Mouse (Mus musculus): Measurements from ENCODE around the gene Arap2. TPM values are rescaled to one million over a fixed set of nuclear protein-coding genes. Genes with fewer than 3 reads are reported as not detected.
A peak's percentile ranks its signal among the peaks of the same experiment; 100 is the strongest.

The Arap2 gene
- polyA plus RNA-seq, 1 experiment: 3.3 TPM

DNA sequence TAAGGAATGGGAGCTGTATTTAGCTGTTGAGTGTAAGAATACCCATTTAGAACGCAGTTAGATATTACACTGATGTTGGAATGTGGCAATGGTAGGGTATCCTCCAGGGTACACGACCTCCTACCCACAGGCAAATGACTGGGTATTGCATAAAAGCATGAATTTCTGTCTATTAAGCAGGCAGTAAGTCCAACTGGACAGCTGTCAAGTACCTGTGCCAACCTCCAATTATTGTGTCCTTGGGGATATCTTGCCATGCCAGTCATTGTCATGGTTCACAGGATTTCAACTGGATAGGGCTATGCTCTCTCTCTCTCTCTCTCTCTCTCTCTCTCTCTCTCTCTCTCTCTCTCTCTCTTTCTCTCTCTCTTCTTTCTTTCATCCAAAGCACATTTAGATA is 40.4 kb downstream of the Arap2 start:
- DNase-seq (ENCODE audit: low read depth): no peak
- no peak for TF ChIP-seq CTCF (IDR thresholded peaks at IDR 0.05; ENCODE audit: borderline replicate concordance, extremely low read depth, insufficient read depth, insufficient read length)
- no peak for TF ChIP-seq POLR2A (IDR thresholded peaks at IDR 0.05; ENCODE audit: borderline replicate concordance, extremely low read depth, insufficient read depth, insufficient read length, poor library complexity, severe bottlenecking)

DNA sequence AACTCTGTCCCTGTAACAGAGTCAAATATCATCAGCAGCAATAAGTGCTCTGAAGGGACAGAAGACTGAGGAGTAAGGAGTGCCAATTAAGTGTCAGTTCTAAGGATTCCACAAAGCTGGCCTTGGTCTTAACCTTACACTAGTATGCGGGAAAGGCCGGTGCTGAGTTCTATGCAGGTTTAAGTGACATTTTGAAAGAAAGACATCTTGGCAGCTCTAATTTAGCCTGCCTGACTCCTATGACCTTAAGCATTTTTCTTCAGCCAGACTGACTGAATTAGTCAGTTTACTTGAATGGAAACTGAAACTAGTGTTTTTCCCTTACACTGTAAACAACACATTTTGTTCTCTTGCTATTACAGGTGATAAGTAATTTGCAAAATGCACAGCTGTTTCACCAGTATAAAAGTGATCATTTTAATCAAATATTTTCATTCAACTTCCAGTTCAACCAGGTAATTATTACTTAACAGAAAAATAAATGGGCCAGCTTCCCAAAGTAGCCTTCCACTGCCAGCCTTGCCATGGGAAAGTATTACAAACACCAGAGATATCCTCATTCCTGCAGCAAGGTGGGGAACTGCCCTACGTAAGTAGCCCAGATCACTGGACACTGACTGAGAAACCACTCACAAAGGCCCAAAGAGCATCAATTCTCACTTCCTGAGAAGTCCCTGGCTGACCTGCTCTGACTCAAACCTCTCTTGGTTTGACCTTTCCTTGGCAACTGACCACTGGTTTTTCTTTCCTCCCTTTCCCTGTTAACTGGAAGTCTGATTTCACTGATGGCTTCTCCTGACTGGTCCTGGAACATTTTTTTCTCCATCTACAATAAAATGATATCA is 42.5 kb downstream of the Arap2 start:
- TF ChIP-seq POLR2A (IDR thresholded peaks at IDR 0.05; ENCODE audit: borderline replicate concordance, extremely low read depth, insufficient read depth, insufficient read length, poor library complexity, severe bottlenecking) (no peak), CTCF (IDR thresholded peaks at IDR 0.05; ENCODE audit: borderline replicate concordance, extremely low read depth, insufficient read depth, insufficient read length) (no peak)
- no peak for DNase-seq (ENCODE audit: low read depth)

DNA sequence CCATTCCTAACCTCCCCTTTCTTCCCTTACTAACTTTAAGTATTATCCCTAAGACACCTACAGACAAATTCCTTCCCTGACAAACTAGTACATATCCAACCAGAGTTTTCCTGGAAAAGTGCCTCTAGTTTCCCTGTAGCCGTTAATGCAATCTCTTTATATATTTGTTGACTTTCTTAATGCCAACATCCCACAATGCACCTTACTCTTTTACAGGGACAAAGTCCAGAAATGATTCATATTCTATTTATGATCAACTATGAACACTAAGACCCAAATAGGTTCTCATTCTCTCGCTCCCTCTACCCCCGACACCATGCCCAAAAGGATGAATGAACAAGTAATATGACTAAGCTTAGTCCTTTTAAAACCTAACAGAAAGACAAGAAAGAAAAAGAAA is 49.5 kb downstream of the Arap2 start:
- DNase-seq (ENCODE audit: low read depth): no peak
- TF ChIP-seq CTCF (IDR thresholded peaks at IDR 0.05; ENCODE audit: borderline replicate concordance, extremely low read depth, insufficient read depth, insufficient read length) (no peak), POLR2A (IDR thresholded peaks at IDR 0.05; ENCODE audit: borderline replicate concordance, extremely low read depth, insufficient read depth, insufficient read length, poor library complexity, severe bottlenecking) (no peak)

DNA sequence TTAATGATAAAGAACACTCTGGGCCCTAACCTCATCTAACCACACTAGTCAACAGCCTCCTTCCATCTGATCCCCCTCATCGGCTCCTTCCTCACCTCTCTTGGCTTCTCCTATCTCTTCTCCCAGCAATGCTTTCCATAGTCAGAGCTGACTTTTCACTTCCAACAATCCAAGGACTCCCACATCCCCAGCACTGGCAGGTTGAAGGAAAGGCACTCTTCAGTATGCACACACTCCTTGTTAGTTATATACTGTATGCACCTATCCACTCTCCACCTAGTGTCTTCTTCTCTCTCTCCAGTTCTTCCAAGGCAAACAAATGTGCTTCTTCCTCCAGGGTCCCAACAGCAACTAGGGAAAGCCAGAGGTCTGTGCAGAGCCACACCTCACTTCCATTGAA is 50.0 kb downstream of the Arap2 start:
- DNase-seq (ENCODE audit: low read depth): no peak
- TF ChIP-seq CTCF (IDR thresholded peaks at IDR 0.05; ENCODE audit: borderline replicate concordance, extremely low read depth, insufficient read depth, insufficient read length) (no peak), POLR2A (IDR thresholded peaks at IDR 0.05; ENCODE audit: borderline replicate concordance, extremely low read depth, insufficient read depth, insufficient read length, poor library complexity, severe bottlenecking) (no peak)

DNA sequence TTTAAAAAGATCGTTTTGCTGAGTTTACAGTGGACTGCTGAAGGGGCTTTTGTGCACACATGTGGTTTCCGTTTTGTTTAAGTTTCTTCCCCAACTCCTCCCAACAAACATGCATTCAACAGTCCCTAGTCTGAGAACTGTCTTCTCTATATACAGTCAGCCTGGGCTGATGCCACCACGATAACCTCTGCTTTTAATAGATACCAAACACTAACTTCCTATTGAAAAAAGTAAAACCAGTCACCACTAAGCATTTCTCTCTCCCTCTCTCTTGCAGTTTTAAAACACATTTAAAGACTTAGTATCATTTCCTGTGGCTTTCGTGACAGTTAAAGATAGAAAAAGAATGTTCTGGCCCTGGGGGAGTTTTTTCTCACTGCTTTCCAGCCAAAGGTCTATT is 50.5 kb downstream of the Arap2 start:
- TF ChIP-seq POLR2A (IDR thresholded peaks at IDR 0.05; ENCODE audit: borderline replicate concordance, extremely low read depth, insufficient read depth, insufficient read length, poor library complexity, severe bottlenecking) (no peak), CTCF (IDR thresholded peaks at IDR 0.05; ENCODE audit: borderline replicate concordance, extremely low read depth, insufficient read depth, insufficient read length) (no peak)
- no peak for DNase-seq (ENCODE audit: low read depth)

DNA sequence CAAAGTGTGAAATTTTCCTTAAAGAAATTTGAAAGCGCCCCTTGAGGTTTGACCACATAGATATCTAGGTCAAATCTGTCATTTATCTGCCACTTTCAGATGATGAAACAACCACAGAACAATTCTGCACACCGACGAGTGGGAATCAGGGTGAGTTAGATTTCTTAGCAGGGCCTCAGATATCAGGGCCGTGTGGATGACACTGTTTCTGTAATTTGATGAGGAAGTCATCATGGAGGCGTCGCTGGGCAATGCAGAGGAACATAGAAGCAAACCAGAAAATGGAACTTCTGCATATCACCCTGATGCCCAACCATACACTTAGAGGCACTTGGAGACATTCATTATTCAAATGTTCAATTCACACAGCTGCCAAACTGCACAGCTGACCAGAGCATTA is 55.0 kb downstream of the Arap2 start:
- TF ChIP-seq POLR2A (IDR thresholded peaks at IDR 0.05; ENCODE audit: borderline replicate concordance, extremely low read depth, insufficient read depth, insufficient read length, poor library complexity, severe bottlenecking) (no peak), CTCF (IDR thresholded peaks at IDR 0.05; ENCODE audit: borderline replicate concordance, extremely low read depth, insufficient read depth, insufficient read length) (no peak)
- no peak for DNase-seq (ENCODE audit: low read depth)

DNA sequence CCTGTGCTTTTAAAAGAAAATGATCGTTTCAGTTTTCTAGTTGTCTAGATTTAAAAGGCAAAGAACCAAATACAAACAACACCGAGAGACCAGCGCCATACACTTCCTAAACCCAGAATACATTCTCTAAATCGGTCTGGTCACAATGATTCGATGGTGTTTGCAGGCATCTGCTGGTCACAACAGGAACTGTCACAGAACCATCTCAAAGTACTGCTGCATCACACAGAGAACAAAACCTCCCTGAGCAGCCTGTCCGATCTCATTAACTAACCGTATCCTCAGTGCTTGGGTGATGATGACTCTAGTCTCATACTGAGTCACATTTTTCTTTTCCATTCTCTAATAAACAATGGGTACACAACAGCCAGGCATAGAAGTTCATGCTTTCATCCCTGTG is 59.1 kb downstream of the Arap2 start:
- TF ChIP-seq CTCF (IDR thresholded peaks at IDR 0.05; ENCODE audit: borderline replicate concordance, extremely low read depth, insufficient read depth, insufficient read length) (peak; percentile 86), POLR2A (IDR thresholded peaks at IDR 0.05; ENCODE audit: borderline replicate concordance, extremely low read depth, insufficient read depth, insufficient read length, poor library complexity, severe bottlenecking) (no peak)
- DNase-seq (ENCODE audit: low read depth): peak; percentile 91

DNA sequence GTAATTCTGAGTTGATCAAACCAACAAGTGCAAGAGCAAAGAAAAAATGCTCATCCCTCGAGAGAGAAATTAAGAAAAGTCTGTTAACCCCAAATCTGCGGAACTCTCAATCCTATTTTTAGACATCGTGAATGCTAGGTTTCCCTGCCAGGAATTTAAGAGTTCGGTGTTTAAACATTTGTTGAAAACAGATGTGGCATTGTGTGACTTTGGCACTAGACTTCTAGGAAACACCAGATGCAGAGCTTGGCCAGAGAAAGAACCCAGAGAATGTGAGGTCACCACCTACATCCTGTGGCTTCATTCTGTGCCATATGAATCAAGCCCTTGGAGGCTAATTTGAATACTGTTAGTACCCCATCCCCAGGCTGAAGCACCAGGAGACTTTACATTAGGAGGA is 76.0 kb downstream of the Arap2 start:
- TF ChIP-seq CTCF (IDR thresholded peaks at IDR 0.05; ENCODE audit: borderline replicate concordance, extremely low read depth, insufficient read depth, insufficient read length) (no peak), POLR2A (IDR thresholded peaks at IDR 0.05; ENCODE audit: borderline replicate concordance, extremely low read depth, insufficient read depth, insufficient read length, poor library complexity, severe bottlenecking) (no peak)
- DNase-seq (ENCODE audit: low read depth): peak; percentile 31

DNA sequence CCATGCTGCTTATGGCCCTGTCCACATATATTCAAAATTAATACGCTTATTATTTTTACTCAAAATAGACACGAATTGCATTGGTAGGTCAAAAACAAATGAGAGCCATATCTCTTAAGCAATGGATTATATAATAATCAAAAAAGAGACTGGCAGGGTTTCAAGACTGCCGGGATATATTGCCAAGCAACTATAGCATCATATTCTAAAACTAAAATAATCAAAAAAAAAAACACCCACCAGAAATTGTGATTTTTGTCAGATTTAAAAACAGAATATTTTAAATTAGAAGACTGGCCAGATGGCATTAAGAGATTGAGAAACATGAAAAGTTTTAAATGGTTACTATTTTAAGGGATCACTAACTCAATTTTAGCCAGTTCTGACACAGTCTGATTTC is 82.2 kb downstream of the Arap2 start:
- no peak for DNase-seq (ENCODE audit: low read depth)
- no peak for TF ChIP-seq POLR2A (IDR thresholded peaks at IDR 0.05; ENCODE audit: borderline replicate concordance, extremely low read depth, insufficient read depth, insufficient read length, poor library complexity, severe bottlenecking)
- TF ChIP-seq CTCF (IDR thresholded peaks at IDR 0.05; ENCODE audit: borderline replicate concordance, extremely low read depth, insufficient read depth, insufficient read length): no peak

DNA sequence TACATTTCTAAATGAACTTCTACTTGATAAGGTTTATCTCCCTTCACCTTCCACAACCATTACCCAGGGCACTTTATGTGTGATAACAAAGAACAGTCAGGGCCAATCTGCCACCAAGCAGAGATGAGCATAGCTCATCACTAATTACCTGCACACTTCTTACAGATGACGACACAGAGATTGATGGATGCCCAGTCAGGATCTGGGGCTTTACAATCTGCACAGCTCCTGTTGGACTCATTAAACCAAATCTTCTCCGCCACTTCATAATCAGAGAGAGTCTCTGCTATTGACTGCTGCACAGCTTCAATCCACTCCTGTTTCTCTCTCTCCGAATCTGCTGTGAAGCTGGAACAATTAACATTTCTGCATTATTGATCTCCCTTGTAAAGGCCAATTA is 82.8 kb downstream of the Arap2 start:
- TF ChIP-seq CTCF (IDR thresholded peaks at IDR 0.05; ENCODE audit: borderline replicate concordance, extremely low read depth, insufficient read depth, insufficient read length): no peak
- no peak for TF ChIP-seq POLR2A (IDR thresholded peaks at IDR 0.05; ENCODE audit: borderline replicate concordance, extremely low read depth, insufficient read depth, insufficient read length, poor library complexity, severe bottlenecking)
- DNase-seq (ENCODE audit: low read depth): peak; percentile 64

DNA sequence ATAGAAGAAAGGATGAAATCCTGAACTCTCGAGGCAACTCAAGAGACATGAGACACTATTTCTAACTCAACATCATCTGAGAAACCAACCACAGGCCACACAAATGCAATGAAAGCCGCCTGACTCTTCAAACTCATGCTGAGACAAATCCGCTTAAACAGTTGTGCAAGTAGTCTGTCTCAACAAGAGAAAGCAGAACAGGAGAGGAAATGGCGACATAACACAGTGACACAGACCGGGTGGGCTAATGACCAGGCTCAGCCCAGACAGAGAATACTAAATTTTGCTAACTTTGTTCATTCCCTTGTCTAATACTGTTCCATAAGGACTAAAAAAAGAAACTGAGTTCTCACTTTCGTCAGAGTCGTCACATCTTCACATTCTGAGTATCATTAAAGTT is 88.6 kb downstream of the Arap2 start:
- DNase-seq (ENCODE audit: low read depth): no peak
- TF ChIP-seq CTCF (IDR thresholded peaks at IDR 0.05; ENCODE audit: borderline replicate concordance, extremely low read depth, insufficient read depth, insufficient read length): no peak
- no peak for TF ChIP-seq POLR2A (IDR thresholded peaks at IDR 0.05; ENCODE audit: borderline replicate concordance, extremely low read depth, insufficient read depth, insufficient read length, poor library complexity, severe bottlenecking)
